ENCODE assay signal across 28 mouse cellular contexts in the genomic region with DNA sequence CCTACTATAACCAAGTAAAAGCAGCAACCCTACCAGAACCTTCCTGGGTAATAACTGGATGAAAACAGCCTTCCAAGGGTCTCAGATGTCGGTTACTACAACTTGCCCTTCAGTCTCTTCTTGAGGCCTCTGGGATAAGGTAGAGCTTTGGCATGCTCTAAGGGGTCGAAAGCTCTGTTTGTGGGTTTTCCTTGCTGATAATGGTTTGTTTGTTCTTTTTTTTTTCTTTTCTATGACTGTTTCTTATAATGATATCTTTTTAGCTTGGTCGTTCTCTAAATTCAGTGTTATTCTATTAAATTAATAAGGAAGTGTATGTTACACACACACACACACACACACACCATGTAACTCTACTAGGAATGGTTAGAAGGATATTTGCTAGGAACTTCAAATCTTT.
"Had no signal": no experiment of that assay in that cellular context is flagged by ENCODE, and none has a peak within 500 bp of the region (broad histone marks: within the 10 kb centered on the region; RNA-seq: fewer than 3 reads in every experiment).

No protein-coding gene starts in this region.

- H3K4me1 ChIP-seq: limb, embryonic 10.5 days; limb, embryonic 12.5 days; limb, embryonic 13.5 days; limb, embryonic 15.5 days; lung, embryonic 15.5 days; midbrain, embryonic 10.5 days; midbrain, embryonic 12.5 days; midbrain, embryonic 13.5 days; midbrain, embryonic 15.5 days; neural tube, embryonic 12.5 days had no signal

- H3K9me3 ChIP-seq: limb, embryonic 10.5 days; limb, embryonic 12.5 days; limb, embryonic 13.5 days; limb, embryonic 15.5 days; liver, embryonic 12.5 days; liver, embryonic 13.5 days; liver, embryonic 15.5 days; lung, embryonic 15.5 days; megakaryocyte, embryonic 14.5 days; midbrain, embryonic 10.5 days; midbrain, embryonic 12.5 days; midbrain, embryonic 13.5 days; midbrain, embryonic 15.5 days; neural tube, embryonic 12.5 days had no signal

- H3K27ac ChIP-seq: limb, embryonic 10.5 days; limb, embryonic 12.5 days; limb, embryonic 13.5 days; limb, embryonic 15.5 days; liver, embryonic 12.5 days; liver, embryonic 13.5 days; liver, embryonic 14.5 days; liver, embryonic 15.5 days; lung, embryonic 15.5 days; macrophage; midbrain, embryonic 10.5 days; midbrain, embryonic 12.5 days; midbrain, embryonic 13.5 days; midbrain, embryonic 15.5 days; neural tube, embryonic 12.5 days had no signal

- DNase-seq: left cerebral cortex, postnatal 4 days; liver; liver, embryonic 13.5 days; liver, postnatal 0 days; lung, adult 18-20 months; lung, adult 2 months; lung, embryonic 14.5 days; lung, postnatal 10 days; lung, postnatal 14 days; lung, postnatal 36 days; lung, postnatal 4 days; midbrain, embryonic 14.5 days had no signal

- H3K4me3 ChIP-seq: limb, embryonic 10.5 days; limb, embryonic 12.5 days; limb, embryonic 13.5 days; limb, embryonic 15.5 days; liver, embryonic 12.5 days; liver, embryonic 13.5 days; liver, embryonic 15.5 days; lung, embryonic 15.5 days; megakaryocyte, embryonic 14.5 days; midbrain, embryonic 10.5 days; midbrain, embryonic 12.5 days; midbrain, embryonic 13.5 days; midbrain, embryonic 15.5 days; myocyte; neural tube, embryonic 12.5 days had no signal

- H3K27me3 ChIP-seq: limb, embryonic 12.5 days; limb, embryonic 13.5 days; limb, embryonic 15.5 days; liver, embryonic 12.5 days; liver, embryonic 13.5 days; liver, embryonic 15.5 days; lung, embryonic 15.5 days; megakaryocyte, embryonic 14.5 days; midbrain, embryonic 12.5 days; midbrain, embryonic 13.5 days; midbrain, embryonic 15.5 days; neural tube, embryonic 12.5 days had no signal

- H3K36me3 ChIP-seq: limb, embryonic 10.5 days; limb, embryonic 12.5 days; limb, embryonic 13.5 days; limb, embryonic 15.5 days; liver, embryonic 12.5 days; liver, embryonic 13.5 days; liver, embryonic 15.5 days; lung, embryonic 15.5 days; midbrain, embryonic 13.5 days; midbrain, embryonic 15.5 days; neural tube, embryonic 12.5 days had no signal

- H3K9ac ChIP-seq: limb, embryonic 12.5 days; limb, embryonic 13.5 days; limb, embryonic 15.5 days; liver, embryonic 12.5 days; liver, embryonic 13.5 days; liver, embryonic 14.5 days; liver, embryonic 15.5 days; liver, postnatal 0 days; lung, embryonic 14.5 days; lung, embryonic 15.5 days; midbrain, embryonic 12.5 days; midbrain, embryonic 13.5 days; midbrain, embryonic 15.5 days; neural tube, embryonic 12.5 days had no signal
